Mouse (Mus musculus) forebrain, postnatal 0 days (tissue): Measurements from ENCODE around the gene Ly75. TPM values are rescaled to one million over a fixed set of nuclear protein-coding genes. Genes with fewer than 3 reads are reported as not detected.

Source experiments
- ATAC-seq: fragments of 200-750 bp; cut with Nextera tagmentation; 2 replicates; pipeline ENCODE4 v1.8.0; 2017; ENCODE audit warnings: mild to moderate bottlenecking, moderate library complexity
- DNase-seq: peaks from one replicate; pipeline ENCODE4 v3.0.0-alpha.2; 2015
- H3K27ac ChIP-seq: fragments of 300-500 bp; sonication (generic); 2 replicates; pipeline ENCODE4 v1.5.1; 2014; ENCODE audit warnings: low read depth, mild to moderate bottlenecking, antibody characterized with exemption, low read length, moderate library complexity, mixed read lengths
- H3K27me3 ChIP-seq: fragments of 300-500 bp; sonication (generic); 2 replicates; pipeline ENCODE4 v1.6.1; 2014; ENCODE audit warnings: mild to moderate bottlenecking, low read length, mixed read lengths; ENCODE audit not compliant: insufficient read depth
- H3K36me3 ChIP-seq: fragments of 300-500 bp; sonication (generic); 2 replicates; pipeline ENCODE4 v1.6.1; 2014; ENCODE audit warnings: mild to moderate bottlenecking, moderate library complexity; ENCODE audit not compliant: insufficient read depth
- H3K4me1 ChIP-seq: fragments of 300-500 bp; sonication (generic); 2 replicates; pipeline ENCODE4 v1.6.1; 2014; ENCODE audit warnings: antibody characterized with exemption; ENCODE audit not compliant: insufficient read depth
- H3K4me2 ChIP-seq: fragments of 300-500 bp; sonication (generic); 2 replicates; pipeline ENCODE4 v1.6.1; 2014; ENCODE audit warnings: low read depth, mild to moderate bottlenecking, moderate library complexity
- H3K4me3 ChIP-seq: fragments of 300-500 bp; sonication (generic); 2 replicates; pipeline ENCODE4 v1.5.1; 2014; ENCODE audit warnings: low read depth, low read length, mixed read lengths
- H3K9ac ChIP-seq: fragments of 300-500 bp; sonication (generic); 2 replicates; pipeline ENCODE4 v1.6.1; 2014; ENCODE audit warnings: mild to moderate bottlenecking
- H3K9me3 ChIP-seq: fragments of 300-500 bp; sonication (generic); 2 replicates; pipeline ENCODE4 v1.6.1; 2016; ENCODE audit warnings: low read length
- CTCF ChIP-seq: sonication (generic); IDR thresholded peaks from 2 replicates; pipeline ENCODE4 v1.5.1; 2016; ENCODE audit warnings: antibody characterized with exemption, control low read depth, low read depth
- WGBS: fragments of 180-500 bp; shearing (Covaris S2); extraction: QIAGEN DNeasy Blood & Tissue Kit; methylation state at CpG from one replicate; pipeline ENCODE4 v1.1.7; 2014; 5-methylcytosine and 5-hydroxymethylcytosine counted together
- polyA plus RNA-seq: library from polyadenylated mRNA; unstranded; fragments of >200 nt; fragmentation: Nextera tagmentation; extraction: Ambion mirVana; gene quantifications from 2 replicates; pipeline ENCODE4 v1.2.1, GENCODE M21; 2015
- total RNA-seq: library from RNA; depleted of rRNA; stranded (reverse); fragments of >200 nt; gene quantifications from 2 replicates; pipeline ENCODE4 v1.2.3, GENCODE M21; 2014

The Ly75 gene
- total and polyA plus RNA-seq, 2 experiments from 2014 or later = 1.7 to 4.8 TPM

GRCm38 (mm10) chr2:60291381-60291780 is 91.7 kb downstream of the Ly75 start:
- Histone ChIP-seq H3K4me2 (no peak overlapping the region), H3K27me3 (no peaks in the 10 kb centered on the region), H3K4me1 (no peaks in the 10 kb centered on the region), H3K4me3 (no peak overlapping the region), H3K27ac (no peak overlapping the region), H3K9me3 (no peaks in the 10 kb centered on the region), H3K36me3 (no peaks in the 10 kb centered on the region), H3K9ac (no peak overlapping the region)
- DNase-seq (no peak), ATAC-seq (no peak)
- WGBS = 83% methylated on average over 4 of the region's 4 CpGs
- no peak for TF ChIP-seq CTCF

- no peak overlapping the region for H3K9ac ChIP-seq
- H3K4me3 ChIP-seq = no peak overlapping the region
- H3K4me1 ChIP-seq = no peaks in the 10 kb centered on the region
- H3K4me2 ChIP-seq = no peak overlapping the region
- no peaks in the 10 kb centered on the region for H3K27me3 ChIP-seq
- ATAC-seq (no peak), DNase-seq (no peak)
- H3K9me3 ChIP-seq = no peaks in the 10 kb centered on the region
- H3K27ac ChIP-seq = no peak overlapping the region
- H3K36me3 ChIP-seq = no peaks in the 10 kb centered on the region
- no peak for TF ChIP-seq CTCF
- 92% methylated on average over 1 of the region's 1 CpGs for WGBS
Measured at GRCm38 (mm10) chr2:60289451-60289850, 93.7 kb downstream of the Ly75 start.

- ATAC-seq (no peak), DNase-seq (no peak)
- TF ChIP-seq CTCF = no peak
- Histone ChIP-seq H3K36me3 (no peaks in the 10 kb centered on the region), H3K4me2 (no peak overlapping the region), H3K9ac (no peak overlapping the region), H3K9me3 (no peaks in the 10 kb centered on the region), H3K4me1 (0 out of 2 replicates have a peak, but pooled peaks cover 2% of the 10 kb centered on the region), H3K27ac (no peak overlapping the region), H3K27me3 (no peaks in the 10 kb centered on the region), H3K4me3 (no peak overlapping the region)
- 84% methylated on average over 4 of the region's 4 CpGs for WGBS
Measured at GRCm38 (mm10) chr2:60288606-60289005, 94.5 kb downstream of the Ly75 start.

GRCm38 (mm10) chr2:60285107-60285617 is 97.9 kb downstream of the Ly75 start:
- no peak for DNase-seq
- ATAC-seq = no peak
- WGBS = 87% methylated on average over 8 of the region's 8 CpGs
- no peaks in the 10 kb centered on the region for H3K36me3 ChIP-seq
- H3K9ac ChIP-seq = no peak overlapping the region
- 0 out of 2 replicates have a peak, but pooled peaks cover 5% of the 10 kb centered on the region for H3K4me1 ChIP-seq
- no peaks in the 10 kb centered on the region for H3K27me3 ChIP-seq
- TF ChIP-seq CTCF = no peak
- no peak overlapping the region for H3K4me3 ChIP-seq
- no peaks in the 10 kb centered on the region for H3K9me3 ChIP-seq
- H3K27ac ChIP-seq = no peak overlapping the region
- no peak overlapping the region for H3K4me2 ChIP-seq

- Histone ChIP-seq H3K27ac (no peak within 1 kb of the TSS), H3K36me3 (no peaks in the 10 kb centered on the region), H3K4me1 (0 out of 2 replicates have a peak, but pooled peaks cover 5% of the 10 kb centered on the region), H3K9me3 (no peaks in the 10 kb centered on the region), H3K27me3 (no peaks in the 10 kb centered on the region), H3K4me2 (peak within 1 kb of the TSS; percentile 97), H3K9ac (peak within 1 kb of the TSS; percentile 42), H3K4me3 (peak within 1 kb of the TSS; percentile 47)
- WGBS = 59% methylated on average over 4 of the region's 4 CpGs
- no peak for TF ChIP-seq CTCF
- DNase-seq (no peak), ATAC-seq (no peak)
Measured at GRCm38 (mm10) chr2:60284467-60284821, 98.7 kb downstream of the Ly75 start, which contains the start of gene Cd302. TSS of gene Cd302 (minus strand) at chr2:60284488.

GRCm38 (mm10) chr2:60283751-60284466 is 99.2 kb downstream of the Ly75 start:
- H3K27ac ChIP-seq = no peak overlapping the region
- H3K4me3 ChIP-seq = peak overlapping the region; percentile 47
- H3K36me3 ChIP-seq = no peaks in the 10 kb centered on the region
- no peaks in the 10 kb centered on the region for H3K9me3 ChIP-seq
- peak; percentile 10; the same call in 1 of the 2 replicates for TF ChIP-seq CTCF
- DNase-seq (peak; percentile 45), ATAC-seq (peak; percentile 92)
- 1% methylated on average over 42 of the region's 42 CpGs for WGBS
- no peaks in the 10 kb centered on the region for H3K27me3 ChIP-seq
- peak overlapping the region; percentile 42 for H3K9ac ChIP-seq
- H3K4me1 ChIP-seq = 0 out of 2 replicates have a peak, but pooled peaks cover 5% of the 10 kb centered on the region
- H3K4me2 ChIP-seq = peak overlapping the region; percentile 97

- H3K4me3 ChIP-seq = peak overlapping the region; percentile 47
- H3K27me3 ChIP-seq = no peaks in the 10 kb centered on the region
- H3K36me3 ChIP-seq = no peaks in the 10 kb centered on the region
- DNase-seq (peak; percentile 19), ATAC-seq (peak; percentile 14; the same call in 1 of the 2 replicates)
- no peaks in the 10 kb centered on the region for H3K9me3 ChIP-seq
- H3K4me1 ChIP-seq = 0 out of 2 replicates have a peak, but pooled peaks cover 5% of the 10 kb centered on the region
- peak overlapping the region; percentile 42; the same call in 1 of the 2 replicates for H3K9ac ChIP-seq
- no peak for TF ChIP-seq CTCF
- H3K4me2 ChIP-seq = peak overlapping the region; percentile 97
- 7% methylated on average over 9 of the region's 9 CpGs for WGBS
- H3K27ac ChIP-seq = no peak overlapping the region
Measured at GRCm38 (mm10) chr2:60283208-60283750, 99.8 kb downstream of the Ly75 start.
